Mouse (Mus musculus) cerebellum, postnatal 4 days (tissue): ENCODE results near the gene Map3k7cl.

ENCODE experiments used
- DNase-seq, 2 experiments: peaks; one replicate each; pipeline ENCODE4 v3.0.0; 2022; ENCODE audit warnings: low spot score in 2 of 2, mixed read lengths in 1 of 2

Map3k7cl gene

GRCm38 (mm10) chr16:87585548-87586262, 32.6 kb downstream of the Map3k7cl start:
- DNase-seq, result no peak

- DNase-seq, result no peak
Measured at GRCm38 (mm10) chr16:87587843-87588242, 34.7 kb downstream of the Map3k7cl start.

GRCm38 (mm10) chr16:87594145-87594544, 41.0 kb downstream of the Map3k7cl start:
- no peak for DNase-seq

- no peak for DNase-seq
Measured at GRCm38 (mm10) chr16:87595149-87595548, 42.0 kb downstream of the Map3k7cl start.

GRCm38 (mm10) chr16:87602717-87603526, 49.8 kb downstream of the Map3k7cl start:
- DNase-seq, result no peak

- no peak for DNase-seq
Measured at GRCm38 (mm10) chr16:87604002-87604401, 50.9 kb downstream of the Map3k7cl start.

DNA sequence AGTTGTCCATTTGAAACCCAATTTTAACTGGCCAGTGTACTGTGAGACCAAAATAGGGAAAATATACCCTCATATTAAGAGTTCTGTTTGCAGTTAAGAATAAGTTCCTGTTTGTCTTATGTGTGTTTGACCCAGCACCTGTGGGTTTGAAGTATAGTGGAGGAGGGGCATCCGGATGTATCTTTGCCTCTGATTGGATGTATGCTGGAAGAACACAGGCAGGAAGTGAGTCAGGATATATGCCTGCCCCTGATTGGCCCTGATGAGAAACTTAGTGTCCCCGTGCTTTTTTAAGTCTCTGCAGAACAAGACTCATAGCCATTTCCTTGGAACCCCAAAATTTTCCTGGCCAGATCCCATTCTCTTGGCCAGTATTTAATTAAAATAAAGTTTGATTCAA, 51.8 kb downstream of the Map3k7cl start:
- no peak for DNase-seq

- no peak for DNase-seq
Measured at GRCm38 (mm10) chr16:87607383-87607782, 54.3 kb downstream of the Map3k7cl start.

GRCm38 (mm10) chr16:87607959-87608358, 54.8 kb downstream of the Map3k7cl start:
- no peak for DNase-seq

DNA sequence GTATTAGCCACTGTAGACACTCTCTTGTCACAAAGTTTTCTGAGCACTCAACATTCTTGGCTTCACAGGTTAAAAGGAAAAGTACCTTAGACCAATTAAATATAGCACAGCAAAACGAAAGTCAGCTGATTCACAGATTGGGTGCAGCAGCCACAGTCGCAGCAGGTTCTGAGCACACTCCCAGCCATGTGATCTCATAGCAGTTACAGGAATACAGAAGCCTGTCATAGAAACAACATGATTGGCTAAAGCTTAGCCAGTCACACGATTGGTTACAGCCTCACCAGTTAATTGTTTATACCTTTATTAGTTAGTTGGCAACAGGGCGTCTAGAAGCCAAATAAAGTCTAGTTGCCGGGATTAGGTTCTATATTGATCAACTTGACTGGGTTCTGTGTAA, 57.0 kb downstream of the Map3k7cl start:
- DNase-seq, result no peak

- DNase-seq, result no peak
Measured at GRCm38 (mm10) chr16:87610556-87611295, 57.6 kb downstream of the Map3k7cl start.

- DNase-seq, result no peak
Measured at GRCm38 (mm10) chr16:87611420-87611819, 58.3 kb downstream of the Map3k7cl start.

DNA sequence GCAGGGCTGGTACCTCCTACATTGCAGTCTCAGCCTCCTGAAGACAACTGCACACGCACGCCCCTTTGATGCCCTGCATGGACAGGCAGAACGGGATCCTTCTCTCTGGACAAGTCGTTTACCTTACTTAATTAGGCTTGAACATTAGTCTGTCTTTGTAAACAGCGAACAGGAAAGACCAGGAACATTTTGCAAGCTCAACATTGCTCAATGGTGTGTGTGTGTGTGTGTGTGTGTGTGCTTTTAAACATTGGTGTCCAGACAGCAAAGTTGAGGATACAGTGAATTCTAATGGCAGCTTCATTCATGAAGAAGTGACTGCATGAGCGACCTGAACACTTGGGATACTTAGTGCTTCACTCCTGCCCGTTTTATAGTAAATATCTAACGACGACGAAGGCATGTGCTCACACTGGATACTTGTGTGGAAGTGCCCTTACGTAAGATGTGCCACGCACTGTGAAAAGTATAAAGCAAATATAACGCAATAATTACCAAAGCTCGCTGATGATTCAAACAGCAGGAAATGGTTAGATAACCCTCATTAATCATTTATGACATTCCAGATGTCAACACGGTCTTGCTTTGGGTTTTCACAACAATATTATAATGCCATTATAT, 59.2 kb downstream of the Map3k7cl start:
- no peak for DNase-seq

DNA sequence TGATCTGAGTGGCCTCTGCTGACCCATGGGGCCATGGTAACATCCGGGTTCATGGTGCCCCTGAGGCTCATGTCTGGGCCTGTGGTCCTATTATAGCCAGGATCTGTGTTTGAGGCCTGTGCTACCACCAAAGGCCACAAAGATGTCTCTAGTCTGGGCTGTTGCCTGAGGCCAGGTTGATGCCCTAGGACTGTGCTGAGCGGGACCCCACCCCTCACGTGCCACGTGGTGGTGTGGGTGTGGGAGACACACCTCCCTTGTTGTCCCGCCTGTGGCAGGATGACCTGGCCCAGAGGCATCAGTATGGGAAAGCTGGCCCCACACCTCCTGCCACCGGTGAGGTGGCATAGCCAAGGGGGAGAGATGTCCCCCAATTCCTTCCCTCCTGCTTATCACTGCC, 64.2 kb downstream of the Map3k7cl start:
- DNase-seq, result no peak

DNA sequence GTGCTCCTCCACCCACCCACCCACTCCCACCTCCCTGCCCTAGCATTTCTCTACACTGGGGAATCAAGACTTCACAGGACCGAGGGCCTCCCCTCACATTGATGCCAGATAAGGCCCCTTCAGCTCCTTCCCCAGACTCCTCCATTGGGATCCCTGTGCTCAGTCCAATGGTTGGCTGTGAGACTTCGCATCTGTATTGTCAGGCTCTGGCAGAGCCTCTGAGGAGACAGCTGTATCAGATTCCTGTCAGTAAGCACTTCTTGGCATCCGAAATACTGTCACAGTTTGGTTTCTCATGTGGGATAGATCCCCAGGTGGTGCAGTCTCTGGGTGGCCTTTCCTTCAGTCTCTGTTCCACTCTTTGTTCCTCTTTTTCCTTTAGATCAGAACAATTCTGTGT, 68.1 kb downstream of the Map3k7cl start:
- no peak for DNase-seq

DNA sequence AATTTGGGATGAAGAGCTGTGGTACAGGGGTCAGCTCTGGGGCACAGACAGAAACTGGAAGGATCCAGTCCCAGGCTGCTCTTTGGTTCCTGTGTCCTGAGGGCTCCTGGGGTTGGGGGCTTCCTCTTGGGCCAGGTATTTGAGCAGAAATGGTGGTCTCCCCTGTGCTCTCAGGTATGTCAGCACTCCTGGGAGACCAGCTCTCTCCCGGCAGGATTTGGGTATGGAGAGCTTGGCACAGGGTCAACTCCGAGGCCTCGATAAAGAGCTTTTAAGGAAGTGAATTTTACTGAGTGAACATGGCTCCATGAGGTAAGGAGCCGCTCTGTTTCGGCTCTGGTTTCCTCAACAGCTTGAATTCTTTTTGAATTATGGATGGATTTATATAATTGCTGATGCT, 70.8 kb downstream of the Map3k7cl start:
- no peak for DNase-seq

GRCm38 (mm10) chr16:87624937-87625336, 71.8 kb downstream of the Map3k7cl start:
- no peak for DNase-seq

GRCm38 (mm10) chr16:87625341-87625740, 72.2 kb downstream of the Map3k7cl start:
- no peak for DNase-seq

DNA sequence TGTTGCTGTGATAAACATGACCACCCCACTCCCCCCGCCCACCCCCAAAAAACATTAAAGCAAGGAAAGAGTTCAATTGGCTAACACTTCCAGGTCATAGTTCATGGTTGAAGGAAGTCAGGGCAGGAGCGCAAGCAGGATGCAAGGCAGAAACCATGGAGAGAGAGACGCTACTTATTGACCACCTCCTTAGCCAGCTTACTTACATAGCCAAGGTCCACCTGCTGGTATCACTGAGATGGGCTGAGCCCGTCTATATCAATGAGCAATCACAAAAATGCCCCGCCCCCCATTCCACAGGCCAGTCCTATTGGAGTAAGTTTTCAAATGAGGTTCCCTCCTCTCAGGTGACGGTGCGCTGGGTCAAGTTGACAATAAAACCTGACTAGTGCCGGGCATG, 72.7 kb downstream of the Map3k7cl start:
- DNase-seq, result no peak

- no peak for DNase-seq
Measured at GRCm38 (mm10) chr16:87626696-87627095, 73.6 kb downstream of the Map3k7cl start.

DNA sequence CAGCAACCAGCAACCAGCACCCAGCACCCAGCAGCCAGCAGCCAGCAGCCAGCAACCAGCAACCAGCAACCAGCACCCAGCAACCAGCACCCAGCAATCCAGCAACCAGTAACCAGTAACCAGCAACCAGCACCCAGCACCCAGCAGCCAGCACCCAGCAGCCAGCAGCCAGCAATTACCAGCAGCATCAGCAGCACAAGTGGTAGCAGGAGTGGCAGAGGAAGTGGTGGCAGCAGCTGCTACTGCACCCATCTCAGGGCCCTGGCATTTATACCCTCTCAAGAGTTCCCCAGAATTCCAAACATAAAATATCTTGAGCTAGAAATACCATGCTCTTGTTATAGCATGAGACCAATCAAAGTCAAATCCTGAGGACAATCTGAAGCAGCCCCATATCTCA, 81.6 kb downstream of the Map3k7cl start:
- no peak for DNase-seq

- no peak for DNase-seq
Measured at GRCm38 (mm10) chr16:87635213-87635755, 82.2 kb downstream of the Map3k7cl start.
